ENCODE assay signal across 41 mouse cellular contexts in the genomic region with DNA sequence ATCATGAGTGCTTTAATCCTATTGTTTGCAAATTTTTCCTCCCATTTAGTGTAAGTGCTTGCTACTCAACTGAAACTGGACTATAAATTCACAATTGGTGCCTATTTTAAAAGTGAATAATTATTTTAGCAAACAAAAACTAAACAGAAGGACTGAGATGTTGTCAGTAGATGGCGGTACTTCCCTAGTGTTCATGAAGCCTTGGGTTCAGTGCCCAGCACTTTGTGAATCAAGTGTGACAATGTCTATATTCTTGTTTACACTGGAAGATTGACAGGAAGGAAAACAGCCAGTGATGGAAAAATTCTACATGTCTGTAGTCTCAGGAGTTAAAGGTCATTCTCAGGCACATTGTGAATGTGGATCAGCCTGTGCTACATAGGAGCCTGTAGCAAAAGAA. TPM values are rescaled to one million over a fixed set of nuclear protein-coding genes. Genes with fewer than 3 reads are reported as not detected.
"Had no signal": no experiment of that assay in that cellular context is flagged by ENCODE, and none has a peak within 500 bp of the region (broad histone marks: within the 10 kb centered on the region; RNA-seq: fewer than 3 reads in every experiment).

No protein-coding gene starts in this region.

RNA-seq across cellular contexts. Expression of a gene that starts 47.8 kb away (rescaled TPM):
- total RNA-seq: heart, postnatal 10 days; heart, postnatal 14 days; heart, postnatal 25 days; heart, postnatal 36 days; heart, postnatal 4 days; hematopoietic stem cell, adult 5-6 weeks; hindbrain, postnatal 0 days; layer of hippocampus, adult 18-20 months; layer of hippocampus, adult 2 months; layer of hippocampus, adult 8-10 months; layer of hippocampus, postnatal 10 days; layer of hippocampus, postnatal 14 days; layer of hippocampus, postnatal 25 days; layer of hippocampus, postnatal 36 days; left cerebral cortex, adult 18-20 months had no signal
- polyA plus RNA-seq: heart, embryonic 10.5 days; heart, embryonic 11.5 days; heart, embryonic 12.5 days; heart, embryonic 13.5 days; heart, embryonic 14.5 days; heart, embryonic 15.5 days; heart, embryonic 16.5 days; heart, postnatal 0 days; hindbrain, embryonic 10.5 days; hindbrain, embryonic 11.5 days; hindbrain, embryonic 12.5 days; hindbrain, embryonic 13.5 days; hindbrain, embryonic 14.5 days; hindbrain, embryonic 15.5 days; hindbrain, embryonic 16.5 days; hindbrain, postnatal 0 days; inflammation-experienced regulatory T-cells, adult 6 months; intestine, embryonic 14.5 days; intestine, embryonic 15.5 days; intestine, embryonic 16.5 days; intestine, postnatal 0 days; kidney, adult 2 months; kidney, embryonic 14.5 days; kidney, embryonic 15.5 days; kidney, embryonic 16.5 days; kidney, postnatal 0 days; large intestine, adult 2 months had no signal
